Mouse (Mus musculus) adrenal gland, adult 2 months (tissue): ENCODE measurements around the gene Spag7. TPM values are rescaled to one million over a fixed set of nuclear protein-coding genes. Genes with fewer than 3 reads are reported as not detected.

Experiments used
- DNase-seq: peaks from one replicate; pipeline ENCODE4 v3.0.0; 2021
- polyA plus RNA-seq: library from polyadenylated mRNA; depleted of rRNA; stranded (reverse); fragments of >200 nt; gene quantifications from 2 replicates; pipeline ENCODE4 v1.2.3, GENCODE M21; 2012
- total RNA-seq, 2 experiments: library from RNA; stranded (reverse); gene quantifications; 2 replicates each; pipeline ENCODE4 v1.2.3; 2021

Spag7 gene
- total and polyA plus RNA-seq, 3 experiments, result 16.0 to 85.9 (median 83.5) TPM

DNA sequence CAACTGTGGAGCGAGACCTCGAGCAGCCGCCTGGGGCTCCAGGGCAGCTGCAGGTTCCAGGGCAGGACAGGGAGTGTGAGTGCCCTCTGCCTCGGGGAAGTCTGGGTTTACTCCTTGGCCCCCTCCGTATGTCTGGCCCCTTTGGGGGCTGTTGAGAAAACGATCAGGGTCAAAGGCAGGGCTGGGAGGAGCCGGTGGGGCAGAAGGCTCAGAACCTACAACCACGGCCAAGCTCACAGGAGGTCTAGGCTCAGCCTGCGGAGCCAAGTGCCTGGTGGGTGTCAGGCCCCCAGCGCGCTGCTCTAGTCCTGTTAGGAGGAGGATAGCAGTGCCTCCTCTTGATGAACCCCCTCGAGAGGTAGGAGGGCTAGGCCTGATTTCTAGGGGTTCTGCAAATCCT, 12.0 kb upstream of the Spag7 start:
- no peak for DNase-seq

DNA sequence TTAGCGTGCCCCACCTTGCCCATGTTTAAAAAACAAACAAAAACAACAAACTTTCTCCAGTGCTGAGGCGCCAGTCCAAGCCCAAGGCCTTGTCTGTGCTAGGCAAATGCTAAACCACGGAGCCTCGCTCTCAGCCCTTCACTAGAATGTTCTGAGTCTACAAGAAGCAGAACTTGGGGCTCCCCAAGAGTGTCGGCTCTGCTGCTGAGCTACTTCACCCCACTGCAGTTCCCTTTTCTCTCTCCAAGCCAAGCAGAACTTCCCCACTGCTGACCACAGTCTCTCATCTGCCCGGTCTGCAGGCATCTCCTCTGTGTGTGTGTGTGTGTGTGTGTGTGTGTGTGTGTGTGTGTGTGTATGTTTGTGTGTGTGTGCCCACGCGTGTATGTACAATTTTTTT, 10.7 kb upstream of the Spag7 start:
- DNase-seq, result no peak

DNA sequence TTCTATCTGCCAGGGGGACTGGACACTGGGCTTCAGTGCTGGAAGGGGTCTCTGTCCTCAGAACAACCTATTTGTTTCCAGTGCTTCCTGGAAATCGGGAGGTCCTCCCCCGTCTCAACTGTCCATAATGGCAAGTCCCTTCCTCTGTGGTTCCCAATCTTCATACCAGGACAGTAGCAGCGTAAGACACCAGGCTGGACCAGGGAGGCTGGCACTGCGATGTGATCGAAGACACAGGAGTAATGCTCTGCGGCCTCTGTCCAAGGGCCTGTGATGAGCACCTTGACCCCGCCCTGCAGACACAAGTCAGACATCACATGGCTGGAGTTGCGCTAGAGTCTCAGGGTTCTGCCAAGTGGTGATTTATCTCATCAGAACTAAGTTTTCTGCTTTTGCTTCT, 10.1 kb upstream of the Spag7 start:
- no peak for DNase-seq

DNA sequence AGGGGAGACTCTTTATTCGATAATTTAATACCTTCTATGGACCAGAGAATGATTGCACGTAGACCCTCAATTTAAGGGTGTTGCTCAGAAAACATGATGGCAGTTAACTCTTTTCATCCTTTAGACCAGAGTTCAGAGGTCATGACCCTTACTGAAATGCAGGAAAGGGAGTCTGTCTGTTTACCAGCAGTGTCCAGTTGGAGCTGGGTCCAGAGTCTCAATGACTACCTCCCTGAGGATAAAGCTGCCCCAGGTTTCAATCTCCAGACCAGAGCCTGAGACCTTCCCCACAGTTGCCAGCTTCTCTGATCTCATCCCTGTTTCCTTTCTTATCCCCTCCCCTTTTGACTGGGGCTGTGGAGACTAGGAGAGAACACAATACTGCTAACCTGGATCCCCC, 9.4 kb upstream of the Spag7 start:
- no peak for DNase-seq

DNA sequence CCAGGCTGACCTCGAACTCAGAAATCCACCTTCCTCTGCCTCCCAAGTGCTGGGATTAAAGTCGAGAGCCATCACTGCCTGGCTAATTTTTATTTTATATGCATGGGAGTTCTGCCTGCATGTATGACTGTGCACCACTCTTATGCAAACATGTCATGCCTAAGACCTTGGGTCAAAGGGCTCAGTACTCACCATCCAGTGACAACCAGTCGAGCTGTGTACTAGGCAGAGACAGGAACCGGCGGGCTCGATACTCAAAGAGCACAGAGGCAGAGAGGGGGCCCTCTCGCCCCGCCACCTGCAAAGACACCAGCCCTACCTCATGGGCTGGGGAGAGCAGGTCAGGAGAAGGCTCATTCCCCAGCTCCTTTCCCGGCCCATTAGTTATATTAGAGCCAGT, 8.9 kb upstream of the Spag7 start:
- no peak for DNase-seq

DNA sequence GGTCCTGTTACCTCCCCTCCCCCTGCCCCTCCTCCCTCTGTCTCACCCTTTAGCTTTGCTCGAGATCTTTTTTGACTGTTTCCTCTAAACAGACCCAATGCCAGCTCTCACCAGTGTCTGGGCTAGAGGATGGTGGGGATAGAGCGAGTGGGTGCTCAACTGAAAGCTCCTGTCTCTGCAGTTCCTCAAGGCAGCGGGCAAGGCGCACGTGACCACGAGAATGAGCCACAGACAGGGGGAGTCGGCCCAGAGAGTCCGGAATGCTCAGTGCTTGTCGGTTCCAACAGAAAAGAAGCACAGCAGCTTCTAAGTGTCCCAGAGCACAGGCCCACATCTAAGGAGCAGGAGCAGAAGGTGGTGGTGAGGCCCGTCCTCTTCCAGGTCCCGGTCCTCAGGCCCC, 5.3 kb upstream of the Spag7 start:
- no peak for DNase-seq

DNA sequence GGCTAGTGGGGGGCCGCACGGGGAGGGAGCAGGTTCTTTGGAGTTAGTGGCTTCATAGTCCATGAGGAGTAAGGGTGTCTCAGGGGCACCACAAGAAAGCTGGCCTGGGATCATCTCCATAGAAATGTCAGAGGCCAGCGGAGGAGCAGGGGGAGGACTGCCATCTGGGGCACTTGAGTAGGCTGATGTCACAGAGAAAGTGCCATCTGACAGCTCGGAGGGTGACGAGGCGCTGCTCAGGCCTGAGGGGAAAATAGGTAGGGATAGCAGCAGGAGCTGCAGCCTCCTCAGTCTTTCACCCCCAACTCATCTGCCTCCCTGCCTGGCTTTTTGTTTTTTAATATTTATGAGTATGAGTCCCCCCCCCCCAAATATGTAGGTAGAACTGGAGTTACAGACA, 4.8 kb upstream of the Spag7 start:
- no peak for DNase-seq

DNA sequence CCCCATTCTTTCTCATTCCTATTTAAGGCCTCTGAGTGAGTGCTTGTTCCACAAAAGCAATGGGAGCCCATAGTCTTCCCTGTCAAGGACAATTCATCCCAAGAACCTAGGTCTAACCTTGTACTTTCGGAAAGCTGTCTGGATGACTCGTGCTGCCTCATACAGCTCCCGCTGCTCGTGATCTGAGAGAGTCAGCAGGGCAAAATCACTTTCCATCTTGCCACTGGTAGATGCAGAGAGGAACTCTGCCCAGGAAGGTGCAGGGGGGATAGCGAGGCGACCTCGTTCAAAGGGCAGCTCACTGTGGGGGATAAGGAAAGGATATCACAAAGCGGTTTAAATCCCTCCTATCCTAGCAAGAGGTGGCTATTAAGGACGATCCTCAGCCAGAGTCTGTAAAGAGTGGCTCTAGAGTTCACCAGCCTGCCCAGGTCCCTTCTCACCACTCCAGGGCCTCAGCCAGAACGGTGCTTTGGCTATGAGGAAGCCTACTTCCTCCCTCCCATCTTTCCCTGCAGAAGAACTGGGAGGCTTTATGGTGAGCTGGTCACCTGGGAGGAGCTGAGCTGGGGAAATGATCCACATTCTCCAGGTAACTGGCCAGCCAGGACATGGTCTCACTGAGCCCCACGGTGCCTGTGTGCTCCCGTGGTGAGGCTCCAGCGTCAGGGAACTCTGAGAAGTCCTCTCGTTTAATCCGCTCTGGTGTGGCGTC, 2.3 kb upstream of the Spag7 start:
- peak; percentile 71 for DNase-seq

DNA sequence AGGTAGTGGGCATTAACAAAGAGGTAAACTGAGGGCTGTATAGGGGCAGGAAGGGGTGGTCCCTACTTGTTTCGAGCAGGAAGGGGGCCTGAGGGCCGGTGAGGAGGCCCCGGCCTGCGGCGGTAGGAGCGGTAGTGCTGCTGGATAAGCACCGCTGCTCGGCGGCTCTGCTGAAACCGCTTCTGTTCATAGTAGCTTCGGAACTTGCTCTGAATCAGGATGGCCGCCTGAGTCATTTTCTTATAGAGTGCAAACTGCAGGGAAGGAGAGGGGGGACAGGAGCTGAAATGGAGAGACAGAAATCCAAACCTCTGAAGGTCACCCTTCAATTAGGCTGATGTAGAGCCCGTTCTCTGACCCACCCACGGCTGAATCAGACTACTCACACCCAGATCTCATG, 1.3 kb upstream of the Spag7 start:
- DNase-seq, result peak; percentile 75

DNA sequence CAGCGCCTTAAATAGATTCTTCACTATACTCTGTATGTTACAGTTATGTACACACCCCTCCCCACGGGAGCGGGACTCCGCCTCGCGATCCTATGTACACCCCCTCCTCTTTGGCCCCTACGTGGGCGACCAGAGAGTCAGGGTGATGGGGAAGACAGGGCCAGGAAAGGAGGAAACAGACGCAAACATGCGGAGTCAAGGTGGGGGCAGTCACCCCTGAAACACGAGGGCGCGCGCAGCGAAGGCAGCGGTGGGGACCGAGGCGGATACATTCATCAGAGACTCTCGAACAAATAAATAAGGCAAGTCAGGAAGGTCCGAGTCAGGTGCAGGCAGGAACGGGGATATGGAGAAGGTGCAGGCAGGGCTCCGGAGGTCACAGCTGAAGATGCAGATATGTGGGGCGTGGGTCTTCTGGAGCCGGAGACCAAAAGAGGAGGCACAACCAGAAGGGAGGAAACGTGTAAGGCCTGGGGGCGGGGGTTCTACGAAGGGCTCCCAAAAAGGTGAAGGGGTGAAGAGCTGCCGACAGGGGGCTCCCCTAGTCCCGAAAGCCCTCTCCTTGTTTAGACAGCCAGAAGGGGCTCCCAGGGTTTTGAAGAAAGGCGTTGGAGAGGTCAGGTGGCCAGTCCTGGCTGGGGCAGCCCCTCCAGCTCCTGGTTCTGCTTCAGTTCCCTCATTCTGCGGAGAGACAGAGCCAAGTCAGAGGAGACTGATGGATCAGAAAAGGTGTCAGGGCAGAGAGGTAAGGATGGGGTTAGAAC, 548 bp upstream of the Spag7 start:
- peak; percentile 87 for DNase-seq

DNA sequence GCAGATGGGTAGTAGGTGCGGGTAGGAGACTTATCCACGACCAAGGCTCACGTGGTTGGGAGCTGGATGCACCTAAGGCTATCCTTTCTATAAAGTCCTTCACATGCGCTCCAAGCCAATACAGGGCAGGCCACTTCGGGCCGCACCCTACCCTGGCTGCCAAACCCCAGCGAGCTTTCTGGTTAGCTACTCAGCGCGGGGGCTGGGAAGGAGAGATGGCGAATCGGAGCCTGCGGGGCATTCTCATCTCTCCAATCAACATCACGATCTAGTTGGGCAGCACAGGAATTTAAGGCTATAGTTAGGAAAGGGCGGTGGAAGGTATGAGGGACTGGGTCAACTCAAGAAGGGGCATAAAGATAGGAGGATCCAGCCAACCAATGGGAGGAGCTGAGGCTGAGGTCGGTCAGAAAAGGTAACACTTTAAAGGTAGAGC, 863 bp downstream of the Spag7 start:
- DNase-seq, result no peak

DNA sequence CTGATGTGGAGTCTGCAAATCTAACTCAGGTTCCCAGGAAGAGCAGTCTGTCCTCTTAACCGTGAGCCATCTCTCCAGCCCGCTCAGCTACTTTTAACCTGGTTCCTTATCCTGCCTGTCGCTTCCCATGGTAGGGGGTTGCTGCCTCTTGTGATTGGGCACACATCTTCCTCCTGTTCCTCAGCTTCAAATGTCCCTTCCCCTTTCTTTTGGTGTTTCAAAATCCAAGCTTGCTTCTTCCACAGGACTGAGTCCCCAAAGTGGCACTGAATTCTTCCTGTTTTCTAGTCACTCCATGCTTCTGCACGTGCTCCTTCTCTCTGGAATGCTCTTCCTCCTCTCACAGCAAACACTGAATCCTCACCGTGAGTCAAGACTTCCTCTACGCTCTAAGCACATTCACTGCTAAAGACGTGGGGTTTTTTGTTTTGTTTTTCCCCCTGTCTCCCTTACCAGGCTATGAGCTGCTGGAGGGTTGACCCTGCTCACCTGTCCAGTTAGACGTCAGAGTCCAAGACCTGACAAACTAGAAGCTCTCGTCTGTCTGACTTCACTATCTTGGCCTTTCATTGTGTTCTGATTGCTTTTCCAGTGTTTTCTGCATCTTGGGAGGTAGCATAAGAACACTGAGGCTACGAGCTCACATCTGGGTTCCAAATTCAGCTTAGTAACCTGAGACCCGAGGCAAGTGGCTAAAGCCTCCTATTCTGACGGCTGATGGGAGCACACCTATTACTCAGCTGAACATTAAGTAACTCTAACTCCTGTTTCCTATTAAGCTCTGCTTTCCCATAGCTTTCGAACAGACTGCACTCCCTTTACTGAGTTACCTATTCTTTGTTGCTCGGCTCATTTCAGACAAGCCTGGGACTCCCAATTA, 1.7 kb downstream of the Spag7 start:
- DNase-seq, result peak; percentile 6

DNA sequence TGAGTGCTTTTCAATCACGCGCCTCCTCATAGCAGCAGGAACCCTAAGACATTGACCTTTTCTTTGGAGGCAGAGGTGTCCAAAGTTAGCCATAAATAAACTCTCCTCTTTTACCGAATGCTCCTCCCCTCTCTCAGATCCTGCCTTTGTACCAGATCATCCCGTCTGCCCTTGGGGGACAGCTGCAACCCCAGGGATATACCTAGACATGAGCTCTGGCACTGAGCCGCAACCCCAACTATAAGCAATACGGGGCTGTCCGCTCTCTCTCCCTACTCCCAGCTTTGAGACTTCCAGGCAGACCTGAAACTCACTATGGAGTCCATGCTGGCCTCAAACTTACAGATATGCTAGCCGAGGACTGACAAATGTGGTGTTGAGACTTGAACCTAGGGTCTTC, 2.5 kb downstream of the Spag7 start:
- DNase-seq, result no peak

DNA sequence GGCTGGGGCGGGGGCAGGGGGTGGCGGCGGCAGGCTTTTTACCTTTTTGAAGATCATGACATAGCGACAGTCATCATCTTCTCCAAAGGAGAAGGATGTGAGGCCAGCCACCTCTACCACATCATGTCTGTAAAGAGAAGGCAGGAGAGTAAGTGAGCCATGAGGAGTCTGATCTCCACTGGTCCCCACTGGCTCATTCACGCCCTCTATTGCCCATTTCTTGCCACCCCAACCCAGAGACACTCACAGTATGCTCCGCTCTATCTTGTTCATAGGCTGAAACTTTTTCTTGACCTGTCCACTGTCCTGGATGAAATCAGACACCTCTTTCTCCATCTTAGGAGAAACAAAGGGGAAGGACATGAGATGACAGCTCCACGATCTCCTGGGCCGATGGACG, 4.5 kb downstream of the Spag7 start:
- DNase-seq, result no peak

DNA sequence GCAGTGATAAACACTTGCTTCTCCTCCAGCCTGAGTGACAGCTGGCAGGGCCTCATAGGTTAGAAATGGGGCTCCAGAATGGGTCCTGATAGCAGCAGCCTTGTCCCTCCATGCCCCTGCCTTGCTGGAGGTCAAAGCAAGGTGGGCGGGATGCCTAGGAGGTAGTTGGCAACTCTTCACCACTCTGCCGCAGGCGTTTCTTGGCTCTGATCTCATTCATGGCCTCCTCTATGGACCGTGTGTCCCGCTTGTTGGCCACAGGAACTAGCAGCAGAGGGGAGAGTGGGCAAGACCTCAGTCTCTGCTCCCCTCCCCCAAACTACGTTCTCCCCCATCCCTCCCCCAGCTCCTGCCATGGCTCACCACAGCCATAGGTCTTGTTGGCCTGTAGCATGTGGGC, 5.3 kb downstream of the Spag7 start:
- no peak for DNase-seq

DNA sequence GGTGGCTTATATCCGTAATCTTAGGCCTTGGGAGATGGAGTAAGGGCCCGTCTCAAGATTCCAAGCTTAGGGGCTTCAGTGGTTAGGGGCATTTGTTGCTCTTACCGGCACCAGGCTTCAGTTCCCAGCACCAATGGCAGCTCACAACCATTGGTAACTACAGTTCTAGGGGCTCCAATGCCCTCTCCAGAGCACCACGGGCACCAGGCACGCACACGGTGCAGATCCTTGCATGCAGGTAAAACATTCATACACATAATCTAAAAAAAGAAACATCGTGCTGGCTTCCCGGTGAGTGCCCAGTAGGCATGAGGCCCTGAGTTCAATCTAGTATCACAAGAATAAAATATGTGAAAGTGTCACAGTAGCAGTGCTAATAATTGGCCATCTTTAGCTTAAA, 6.1 kb downstream of the Spag7 start:
- no peak for DNase-seq

DNA sequence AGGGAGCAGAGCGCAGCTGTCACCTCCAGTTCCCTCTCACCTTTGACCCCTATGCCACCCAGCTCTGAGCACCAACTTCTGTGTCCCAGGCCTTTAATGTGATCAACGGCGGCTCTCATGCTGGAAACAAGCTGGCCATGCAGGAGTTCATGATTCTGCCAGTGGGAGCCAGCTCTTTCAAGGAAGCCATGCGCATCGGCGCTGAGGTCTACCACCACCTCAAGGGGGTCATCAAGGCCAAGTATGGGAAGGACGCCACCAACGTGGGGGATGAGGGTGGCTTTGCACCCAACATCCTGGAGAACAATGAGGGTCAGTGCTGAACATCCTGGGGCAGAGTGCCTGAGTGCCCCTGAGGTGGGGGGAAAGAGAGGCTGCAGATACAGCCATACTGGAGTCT, 8.6 kb downstream of the Spag7 start:
- DNase-seq, result peak; percentile 3

DNA sequence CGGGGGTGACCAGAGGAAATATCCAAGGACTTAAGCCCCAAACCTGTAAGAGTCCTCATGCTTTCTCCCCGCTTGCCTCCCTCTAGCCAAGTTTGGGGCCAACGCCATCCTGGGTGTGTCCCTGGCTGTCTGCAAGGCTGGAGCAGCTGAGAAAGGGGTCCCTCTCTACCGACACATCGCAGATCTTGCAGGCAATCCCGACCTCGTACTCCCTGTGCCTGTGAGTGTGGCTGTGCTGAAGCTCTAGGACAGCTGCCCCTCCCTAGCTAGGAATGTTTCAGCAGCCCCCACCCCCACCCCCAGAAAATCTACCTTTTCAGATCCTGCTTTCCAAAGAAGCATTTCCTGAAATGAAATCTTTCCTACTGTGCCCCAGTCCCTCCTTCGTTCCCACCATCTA, 10.3 kb downstream of the Spag7 start:
- DNase-seq, result no peak

DNA sequence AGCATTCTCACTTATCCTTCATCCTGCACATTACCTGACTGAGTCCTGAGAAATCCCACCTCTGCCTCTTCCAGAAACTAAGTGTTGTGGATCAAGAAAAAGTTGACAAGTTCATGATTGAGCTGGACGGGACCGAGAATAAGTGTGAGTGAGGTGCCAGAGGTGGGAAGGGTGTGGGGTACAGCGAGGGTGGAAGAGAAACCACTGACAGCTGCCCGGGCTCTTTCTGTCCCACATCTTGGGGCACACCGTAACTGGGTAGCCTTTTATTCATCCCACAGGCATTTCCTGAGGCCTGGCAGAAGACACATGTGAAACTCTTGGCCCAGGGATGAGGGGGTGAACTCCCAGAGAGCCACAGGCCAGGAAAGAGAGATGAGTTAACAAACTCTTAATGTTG, 10.7 kb downstream of the Spag7 start:
- no peak for DNase-seq

DNA sequence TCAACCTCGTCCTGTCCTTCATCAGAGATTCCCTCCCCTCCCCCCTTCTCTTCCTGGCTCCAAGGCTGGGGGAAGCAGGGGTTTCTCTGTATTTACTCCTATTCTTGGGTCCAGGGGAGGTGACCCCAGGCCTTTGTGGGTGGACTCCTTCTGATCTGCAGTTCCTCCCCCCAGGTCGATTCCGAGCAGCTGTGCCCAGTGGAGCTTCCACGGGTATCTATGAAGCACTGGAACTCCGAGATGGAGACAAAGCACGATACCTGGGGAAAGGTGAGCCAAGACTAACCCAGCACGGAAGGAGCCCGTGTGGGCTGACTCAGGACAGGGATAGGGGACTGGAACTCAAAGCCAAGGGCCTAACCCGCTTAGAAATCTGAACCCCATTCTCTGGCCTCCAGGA, 11.2 kb downstream of the Spag7 start:
- DNase-seq, result no peak

DNA sequence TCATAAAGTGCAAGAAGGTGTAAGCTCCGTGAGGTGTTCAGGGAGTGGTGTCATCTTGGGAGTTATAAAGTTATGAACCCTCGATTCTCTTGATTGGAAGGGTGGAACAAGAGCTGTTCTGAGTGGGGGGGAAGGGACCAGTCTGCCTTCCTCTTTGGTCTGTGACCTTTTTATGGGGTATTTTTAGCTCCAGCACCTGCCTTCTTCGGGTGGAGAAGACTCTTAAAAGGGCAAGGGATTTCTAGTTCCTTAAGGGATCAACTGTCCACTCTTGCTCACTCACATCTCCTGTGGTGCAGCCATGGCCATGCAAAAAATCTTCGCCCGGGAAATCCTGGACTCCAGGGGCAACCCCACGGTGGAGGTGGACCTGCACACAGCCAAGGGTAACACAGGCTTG, 11.6 kb downstream of the Spag7 start:
- peak; percentile 2 for DNase-seq

DNA sequence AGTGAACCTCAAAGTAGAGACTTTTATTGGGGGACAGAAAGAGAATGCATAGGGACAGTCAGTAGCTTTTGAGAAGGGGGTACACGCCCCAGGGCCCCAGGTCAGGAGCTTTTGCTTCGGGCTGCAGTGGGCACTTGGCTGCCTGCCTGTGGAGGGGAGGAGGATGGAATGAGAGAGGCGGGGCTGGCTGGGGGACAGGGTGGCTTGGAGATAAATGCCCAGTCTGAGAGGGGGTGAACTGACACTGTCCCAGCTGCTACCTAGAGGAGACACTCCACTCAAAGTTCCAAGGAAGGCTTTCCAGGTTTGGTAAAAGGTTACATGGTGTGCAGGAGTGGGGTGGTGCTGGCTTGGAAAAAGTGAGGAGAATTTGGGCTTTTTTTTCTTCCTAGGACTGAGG, 12.3 kb downstream of the Spag7 start, which contains the start of gene Eno3:
Gene Eno3 (plus strand): TSS at position 239 of the 400 bp plus-strand sequence.
- DNase-seq, result peak; percentile 43

DNA sequence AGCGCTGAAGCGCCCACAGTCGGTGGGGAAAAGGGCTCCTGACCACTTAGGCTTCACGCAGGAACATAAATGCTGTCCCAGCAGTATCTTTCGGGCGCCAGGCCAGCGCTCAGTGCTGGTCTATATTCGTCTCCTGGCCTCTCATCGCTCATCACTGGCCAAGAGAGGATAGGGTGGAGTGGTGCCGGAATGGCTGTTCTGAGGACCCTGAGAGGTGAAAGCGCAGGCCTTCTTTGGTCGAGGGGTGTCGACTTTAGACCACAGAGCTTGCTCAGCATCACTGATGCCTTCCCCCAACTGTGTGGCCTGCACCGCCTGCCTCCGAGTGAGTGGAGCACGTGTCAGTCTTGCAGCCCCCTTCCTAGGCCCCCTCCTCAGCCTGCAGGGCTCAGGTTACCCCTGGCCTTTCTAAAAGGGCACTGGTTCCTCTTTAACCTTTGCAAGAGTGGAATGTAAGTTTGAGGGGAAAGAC, 12.7 kb downstream of the Spag7 start:
- DNase-seq, result peak; percentile 60
